Mouse (Mus musculus) lung, postnatal 0 days (tissue): Measurements from ENCODE around the gene Grb7. TPM values are rescaled to one million over a fixed set of nuclear protein-coding genes. Genes with fewer than 3 reads are reported as not detected.

Experiments used
- ATAC-seq: fragments of 200-750 bp; cut with Nextera tagmentation; 2 replicates; pipeline ENCODE4 v1.8.0; 2017; ENCODE audit warnings: moderate library complexity
- DNase-seq: peaks from one replicate; pipeline ENCODE4 v3.0.0-alpha.2; 2016; ENCODE audit warnings: low spot score
- H3K27ac ChIP-seq: fragments of 300-500 bp; sonication (generic); 2 replicates; pipeline ENCODE4 v1.5.1; 2014; ENCODE audit warnings: antibody characterized with exemption, mild to moderate bottlenecking, low read length, mixed read lengths
- H3K27me3 ChIP-seq: fragments of 300-500 bp; sonication (generic); replicated peaks from 2 replicates; pipeline ENCODE4 v1.6.1; 2014; ENCODE audit warnings: low read length, mixed read lengths; ENCODE audit not compliant: insufficient read depth
- H3K36me3 ChIP-seq: fragments of 300-500 bp; sonication (generic); 2 replicates; pipeline ENCODE4 v1.6.1; 2014; ENCODE audit warnings: low read length, mixed read lengths; ENCODE audit not compliant: insufficient read depth
- H3K4me1 ChIP-seq: fragments of 300-500 bp; sonication (generic); 2 replicates; pipeline ENCODE4 v1.6.1; 2014; ENCODE audit warnings: antibody characterized with exemption, low read depth, low read length, mixed read lengths; ENCODE audit not compliant: insufficient read depth
- H3K4me2 ChIP-seq: fragments of 300-500 bp; sonication (generic); replicated peaks from 2 replicates; pipeline ENCODE4 v1.6.1; 2014; ENCODE audit warnings: low read depth, mild to moderate bottlenecking, low read length, moderate library complexity, mixed read lengths
- H3K4me3 ChIP-seq: fragments of 300-500 bp; sonication (generic); 2 replicates; pipeline ENCODE4 v1.5.1; 2014; ENCODE audit warnings: low read depth, low read length
- H3K9ac ChIP-seq: fragments of 300-500 bp; sonication (generic); replicated peaks from 2 replicates; pipeline ENCODE4 v1.6.1; 2014; ENCODE audit warnings: low read depth, mild to moderate bottlenecking
- H3K9me3 ChIP-seq: fragments of 300-500 bp; sonication (generic); 2 replicates; pipeline ENCODE4 v1.6.1; 2016; ENCODE audit warnings: low read length, mixed read lengths
- CTCF ChIP-seq: IDR thresholded peaks from 2 replicates; pipeline ENCODE4 v1.5.1; 2016; ENCODE audit warnings: antibody characterized with exemption, mild to moderate bottlenecking
- EP300 ChIP-seq: IDR thresholded peaks from 2 replicates; pipeline ENCODE4 v1.6.1; 2016; ENCODE audit warnings: antibody characterized with exemption, mild to moderate bottlenecking, control low read depth
- whole genome bisulfite sequencing: fragments of 180-500 bp; shearing (Covaris S2); extraction: QIAGEN DNeasy Blood & Tissue Kit; methylation state at CpG from one replicate; pipeline ENCODE4 v1.1.7; 2014; 5-methylcytosine and 5-hydroxymethylcytosine counted together
- polyA plus RNA-seq: library from polyadenylated mRNA; unstranded; fragments of >200 nt; fragmentation: Nextera tagmentation; extraction: Ambion mirVana; gene quantifications from 2 replicates; pipeline ENCODE4 v1.2.1, GENCODE M21; 2015

Gene Grb7
- polyA plus RNA-seq, 1 experiment from 2014 or later, result 33.1 TPM

GRCm38 (mm10) chr11:98504926-98505325, 58.7 kb downstream of the Grb7 start:
- no peak overlapping the region for H3K4me2 ChIP-seq
- no peak overlapping the region for H3K9ac ChIP-seq
- no peak for DNase-seq
- H3K27ac ChIP-seq, result no peak overlapping the region
- no peak for ATAC-seq
- H3K27me3 ChIP-seq, result no peaks in the 10 kb centered on the region
- H3K36me3 ChIP-seq, result no peaks in the 10 kb centered on the region
- no peak overlapping the region for H3K4me3 ChIP-seq
- no peak for TF ChIP-seq CTCF
- no peak for TF ChIP-seq EP300
- WGBS, result 58% methylated on average over 3 of the region's 3 CpGs
- H3K4me1 ChIP-seq, result no peaks in the 10 kb centered on the region
- no peaks in the 10 kb centered on the region for H3K9me3 ChIP-seq

Other genes starting within 250 kb of the Grb7 start
- 6.7 and 8.3 TPM in 2 replicates for gene Cdk12, start 243.3 kb upstream of the Grb7 start, polyA plus RNA-seq
- not detected in 2 replicates for gene Neurod2, start 116.7 kb upstream of the Grb7 start, polyA plus RNA-seq
- gene Ppp1r1b, start 98.0 kb upstream of the Grb7 start, polyA plus RNA-seq, result 11.8 and 18.6 TPM in 2 replicates
- gene Stard3, start 88.0 kb upstream of the Grb7 start, polyA plus RNA-seq, result 69.9 and 73.1 TPM in 2 replicates
- gene Tcap, start 62.6 kb upstream of the Grb7 start, polyA plus RNA-seq, result 5.8 and 6.4 TPM in 2 replicates
- gene Pnmt, start 59.9 kb upstream of the Grb7 start, polyA plus RNA-seq, result 0.12 TPM in 1 of 2 replicates, not detected in the other
- 8.0 and 8.6 TPM in 2 replicates for gene Pgap3, start 45.9 kb upstream of the Grb7 start, polyA plus RNA-seq
- gene Erbb2, start 33.9 kb upstream of the Grb7 start, polyA plus RNA-seq, result 21.2 and 23.6 TPM in 2 replicates
- 86.1 and 96.0 TPM in 2 replicates for gene Mien1, start 7.4 kb upstream of the Grb7 start, polyA plus RNA-seq
- 0.20 and 0.43 TPM in 2 replicates for gene Ikzf3, start 99.6 kb downstream of the Grb7 start, polyA plus RNA-seq
- 0.10 and 0.21 TPM in 2 replicates for gene Zpbp2, start 104.7 kb downstream of the Grb7 start, polyA plus RNA-seq
- 43.7 and 45.3 TPM in 2 replicates for gene Ormdl3, start 141.0 kb downstream of the Grb7 start, polyA plus RNA-seq
- not detected in 2 replicates for gene Lrrc3c, start 151.9 kb downstream of the Grb7 start, polyA plus RNA-seq
- 0.14 and 0.70 TPM in 2 replicates for gene Gm12355, start 179.3 kb downstream of the Grb7 start, polyA plus RNA-seq
- gene Gsdma3, start 180.0 kb downstream of the Grb7 start, polyA plus RNA-seq, result not detected in 2 replicates
- not detected in 2 replicates for gene Gsdma2, start 200.4 kb downstream of the Grb7 start, polyA plus RNA-seq
- not detected in 2 replicates for gene Gsdma, start 218.0 kb downstream of the Grb7 start, polyA plus RNA-seq
- gene Psmd3, start 236.2 kb downstream of the Grb7 start, polyA plus RNA-seq, result 105 and 107 TPM in 2 replicates